Mouse (Mus musculus) hindbrain, embryonic 15.5 days (tissue): ENCODE data around the gene Ghrl. TPM values are rescaled to one million over a fixed set of nuclear protein-coding genes. Genes with fewer than 3 reads are reported as not detected.
"Not testable (repeated sequence)": the region's sequence is repeated elsewhere in the genome, so short reads cannot be mapped to it uniquely, and the experiment has no call there.

Experiments used
- ATAC-seq: fragments of 200-750 bp; cut with Nextera tagmentation; 2 replicates; pipeline ENCODE4 v1.8.0; 2017; ENCODE audit warnings: low read depth, moderate number of reproducible peaks, moderate TSS enrichment; ENCODE audit not compliant: low FRiP score
- H3K27ac ChIP-seq: fragments of 300-500 bp; sonication (generic); replicated peaks from 2 replicates; pipeline ENCODE4 v1.5.1; 2015; ENCODE audit warnings: mild to moderate bottlenecking, inconsistent platforms
- H3K27me3 ChIP-seq: fragments of 300-500 bp; sonication (generic); 2 replicates; pipeline ENCODE4 v1.6.1; 2015; ENCODE audit warnings: control low read depth, inconsistent platforms
- H3K36me3 ChIP-seq: fragments of 300-500 bp; sonication (generic); 2 replicates; pipeline ENCODE4 v1.6.1; 2015; ENCODE audit warnings: control low read depth, inconsistent platforms
- H3K4me1 ChIP-seq: fragments of 300-500 bp; sonication (generic); replicated peaks from 2 replicates; pipeline ENCODE4 v1.6.1; 2015; ENCODE audit warnings: control low read depth, inconsistent platforms
- H3K4me2 ChIP-seq: fragments of 300-500 bp; sonication (generic); 2 replicates; pipeline ENCODE4 v1.6.1; 2015; ENCODE audit warnings: moderate library complexity, mild to moderate bottlenecking, inconsistent platforms
- H3K4me3 ChIP-seq: fragments of 300-500 bp; sonication (generic); 2 replicates; pipeline ENCODE4 v1.5.1; 2015; ENCODE audit warnings: mild to moderate bottlenecking, inconsistent platforms
- H3K9ac ChIP-seq: fragments of 300-500 bp; sonication (generic); 2 replicates; pipeline ENCODE4 v1.6.1; 2015; ENCODE audit warnings: inconsistent platforms
- H3K9me3 ChIP-seq: fragments of 300-500 bp; sonication (generic); 2 replicates; pipeline ENCODE4 v1.6.1; 2016; ENCODE audit warnings: control low read depth, inconsistent platforms
- WGBS: fragments of 180-500 bp; shearing (Covaris S2); methylation state at CpG from one replicate; pipeline ENCODE4 v1.1.7; 2015; 5-methylcytosine and 5-hydroxymethylcytosine counted together
- polyA plus RNA-seq: library from polyadenylated mRNA; unstranded; fragments of >200 nt; fragmentation: Nextera tagmentation; extraction: Ambion mirVana; gene quantifications from 2 replicates; pipeline ENCODE4 v1.2.1, GENCODE M21; 2015

Ghrl gene
- polyA plus RNA-seq, 1 experiment from 2014 or later = 0.78 TPM

GRCm38 (mm10) chr6:113678246-113679012 lies 41.3 kb downstream of the Ghrl start:
- no peaks in the 10 kb centered on the region for H3K9me3 ChIP-seq
- no peak overlapping the region for H3K27ac ChIP-seq
- no peaks in the 10 kb centered on the region for H3K4me1 ChIP-seq
- no peaks in the 10 kb centered on the region for H3K27me3 ChIP-seq
- no peak for ATAC-seq
- no peak overlapping the region for H3K4me2 ChIP-seq
- H3K36me3 ChIP-seq = no peaks in the 10 kb centered on the region
- H3K4me3 ChIP-seq = no peak overlapping the region
- no peak overlapping the region for H3K9ac ChIP-seq
- 70% methylated on average over 14 of the region's 14 CpGs for WGBS

- ATAC-seq = no peak
- H3K27ac ChIP-seq = no peak overlapping the region
- H3K9me3 ChIP-seq = no peaks in the 10 kb centered on the region
- no peaks in the 10 kb centered on the region for H3K4me1 ChIP-seq
- H3K27me3 ChIP-seq = no peaks in the 10 kb centered on the region
- no peak overlapping the region for H3K9ac ChIP-seq
- 79% methylated on average over 14 of the region's 14 CpGs for WGBS
- no peaks in the 10 kb centered on the region for H3K36me3 ChIP-seq
- no peak overlapping the region for H3K4me2 ChIP-seq
- no peak overlapping the region for H3K4me3 ChIP-seq
These were observed 42.5 kb downstream of the Ghrl start for GRCm38 (mm10) chr6:113677070-113677734.

DNA sequence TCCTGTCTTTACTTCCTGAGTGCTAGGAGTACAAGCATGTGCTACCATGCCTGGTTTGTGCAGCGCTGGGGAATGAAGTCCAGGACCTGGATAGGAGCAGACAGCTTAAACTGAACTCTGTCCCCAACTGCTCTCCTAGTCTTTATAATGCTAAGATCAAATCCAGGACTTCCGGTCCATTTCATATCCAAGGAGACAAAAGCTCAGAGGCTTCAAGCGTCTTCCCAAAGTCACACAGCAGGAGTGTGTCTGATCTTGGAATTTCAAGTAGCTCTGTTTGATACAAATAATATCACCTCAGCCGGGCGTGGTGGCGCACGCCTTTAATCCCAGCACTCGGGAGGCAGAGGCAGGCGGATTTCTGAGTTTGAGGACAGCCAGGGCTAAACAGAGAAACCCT lies 43.7 kb downstream of the Ghrl start:
- Histone ChIP-seq H3K27me3 (no peaks in the 10 kb centered on the region), H3K4me1 (no peaks in the 10 kb centered on the region), H3K27ac (no peak overlapping the region), H3K9me3 (no peaks in the 10 kb centered on the region), H3K36me3 (no peaks in the 10 kb centered on the region), H3K9ac (no peak overlapping the region), H3K4me2 (no peak overlapping the region), H3K4me3 (no peak overlapping the region)
- WGBS = 95% methylated on average over 9 of the region's 9 CpGs
- ATAC-seq = no peak

- Histone ChIP-seq H3K4me2 (no peak overlapping the region), H3K27me3 (no peaks in the 10 kb centered on the region), H3K9ac (no peak overlapping the region), H3K27ac (no peak overlapping the region), H3K36me3 (no peaks in the 10 kb centered on the region), H3K4me1 (no peaks in the 10 kb centered on the region), H3K9me3 (no peaks in the 10 kb centered on the region), H3K4me3 (no peak overlapping the region)
- ATAC-seq = no peak
- WGBS = 80% methylated on average over 4 of the region's 4 CpGs
These were observed 44.4 kb downstream of the Ghrl start for GRCm38 (mm10) chr6:113675234-113675633.

DNA sequence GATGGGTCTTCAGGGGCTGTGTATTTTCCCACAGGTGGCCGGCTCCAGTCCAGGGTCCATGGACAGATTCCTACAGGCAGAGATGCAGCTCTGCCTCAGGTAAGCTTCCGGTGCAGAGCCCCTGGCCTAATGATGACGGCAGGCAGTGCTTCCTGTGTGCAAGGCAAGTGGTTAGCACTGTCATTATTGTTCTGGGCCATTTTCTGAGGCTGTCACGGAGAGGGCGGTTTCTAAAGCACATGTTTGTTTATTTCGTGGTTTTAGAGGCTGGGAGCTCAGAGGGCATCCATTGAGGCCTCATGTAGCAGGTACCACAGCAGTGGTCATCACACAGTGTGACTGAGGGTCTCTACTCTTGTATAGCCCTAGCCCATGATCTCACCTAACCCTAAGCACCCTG lies 46.7 kb downstream of the Ghrl start:
- H3K27ac ChIP-seq = no peak overlapping the region
- WGBS = 85% methylated on average over 6 of the region's 6 CpGs
- no peak overlapping the region for H3K4me2 ChIP-seq
- no peak overlapping the region for H3K9ac ChIP-seq
- H3K4me1 ChIP-seq = no peaks in the 10 kb centered on the region; the same call in 1 of the 2 replicates
- no peak overlapping the region for H3K4me3 ChIP-seq
- H3K9me3 ChIP-seq = no peaks in the 10 kb centered on the region
- H3K27me3 ChIP-seq = no peaks in the 10 kb centered on the region
- H3K36me3 ChIP-seq = no peaks in the 10 kb centered on the region
- no peak for ATAC-seq

- not testable (repeated sequence) for H3K9ac ChIP-seq, H3K9me3 ChIP-seq, H3K27ac ChIP-seq, H3K4me3 ChIP-seq, H3K4me2 ChIP-seq, ATAC-seq, H3K27me3 ChIP-seq, H3K36me3 ChIP-seq, H3K4me1 ChIP-seq
- WGBS = 91% methylated on average over 1 of the region's 1 CpGs
These were observed 47.7 kb downstream of the Ghrl start for GRCm38 (mm10) chr6:113672029-113672428.

DNA sequence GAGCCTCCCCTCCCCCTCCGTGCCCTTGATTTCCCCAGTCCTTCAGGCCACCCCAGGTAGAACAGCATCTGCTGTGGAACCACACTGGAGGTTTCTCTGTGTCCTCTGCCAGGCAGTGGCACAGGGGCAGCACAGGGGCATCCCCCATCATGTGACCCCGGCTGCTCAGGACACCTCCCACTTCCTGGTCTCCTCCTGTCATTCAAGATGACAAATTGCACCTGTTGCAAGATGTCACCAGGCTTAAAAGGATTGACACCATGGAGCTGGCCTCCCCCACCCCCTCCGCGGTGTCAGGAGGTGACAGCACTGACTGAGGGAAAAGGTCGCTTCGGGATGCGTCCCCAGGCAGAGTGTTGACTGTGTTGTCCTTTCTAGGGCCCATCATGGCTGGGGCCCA lies 49.9 kb downstream of the Ghrl start:
- no peaks in the 10 kb centered on the region for H3K9me3 ChIP-seq
- H3K4me3 ChIP-seq = no peak overlapping the region
- H3K36me3 ChIP-seq = no peaks in the 10 kb centered on the region
- no peak overlapping the region for H3K27ac ChIP-seq
- H3K4me2 ChIP-seq = no peak overlapping the region
- no peaks in the 10 kb centered on the region; the same call in 1 of the 2 replicates for H3K4me1 ChIP-seq
- H3K9ac ChIP-seq = no peak overlapping the region
- H3K27me3 ChIP-seq = no peaks in the 10 kb centered on the region
- WGBS = 73% methylated on average over 7 of the region's 7 CpGs
- no peak for ATAC-seq

DNA sequence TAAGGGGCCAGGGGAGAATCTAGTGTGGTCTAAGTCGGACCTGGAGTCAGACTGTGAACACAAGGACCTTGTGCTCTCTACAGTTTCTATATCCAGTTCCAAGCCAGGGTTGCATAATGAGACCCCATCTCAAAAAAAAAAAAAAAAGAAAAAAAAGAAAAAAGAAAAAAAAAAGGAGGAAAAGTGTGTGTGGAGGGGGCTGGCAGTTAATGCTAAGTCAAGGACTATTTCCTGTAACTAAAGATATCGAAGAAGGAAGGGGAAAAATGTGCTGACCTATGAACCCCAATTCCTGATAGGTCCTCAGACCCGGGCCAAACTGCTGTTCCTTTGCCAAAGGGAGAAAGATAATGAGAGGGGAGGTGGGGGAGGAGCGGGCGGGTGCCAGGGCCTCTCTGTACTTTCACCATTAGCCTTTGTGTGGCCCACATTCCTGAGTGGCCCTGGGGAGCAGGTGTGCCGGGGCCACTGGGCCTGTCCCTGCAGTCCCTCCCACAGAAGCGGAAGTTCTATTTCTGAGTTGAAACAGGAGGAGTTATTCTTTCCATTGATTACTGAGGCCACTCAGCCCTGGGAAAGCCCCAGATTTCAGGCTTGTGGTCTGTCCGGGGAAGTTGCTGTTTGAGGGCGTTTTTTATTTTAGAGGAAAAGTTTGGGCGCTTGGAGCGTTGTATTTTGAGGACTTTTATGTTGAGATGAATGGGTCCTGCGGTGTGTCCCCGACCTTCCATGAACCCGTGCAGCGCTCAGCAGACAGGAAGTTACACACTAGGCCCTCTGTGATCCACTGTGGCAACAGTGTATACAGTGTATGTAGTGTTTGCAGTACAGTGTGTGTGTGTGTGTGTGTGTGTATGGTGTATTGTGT lies 51.2 kb downstream of the Ghrl start:
- no peaks in the 10 kb centered on the region for H3K36me3 ChIP-seq
- no peaks in the 10 kb centered on the region for H3K9me3 ChIP-seq
- WGBS = 43% methylated on average over 15 of the region's 15 CpGs
- ATAC-seq = no peak
- no peak overlapping the region for H3K4me3 ChIP-seq
- H3K4me1 ChIP-seq = no peaks in the 10 kb centered on the region; the same call in 1 of the 2 replicates
- H3K4me2 ChIP-seq = no peak overlapping the region
- no peak overlapping the region for H3K27ac ChIP-seq
- H3K27me3 ChIP-seq = no peaks in the 10 kb centered on the region
- no peak overlapping the region for H3K9ac ChIP-seq

- Histone ChIP-seq H3K4me1 (no peaks in the 10 kb centered on the region; the same call in 1 of the 2 replicates), H3K27ac (no peak overlapping the region), H3K4me3 (no peak overlapping the region), H3K4me2 (no peak overlapping the region), H3K36me3 (no peaks in the 10 kb centered on the region), H3K9ac (no peak overlapping the region), H3K27me3 (no peaks in the 10 kb centered on the region), H3K9me3 (no peaks in the 10 kb centered on the region)
- 74% methylated on average over 8 of the region's 8 CpGs for WGBS
- no peak for ATAC-seq
These were observed 52.0 kb downstream of the Ghrl start for GRCm38 (mm10) chr6:113667611-113668122.
